Mouse (Mus musculus) cerebellum, postnatal 10 days (tissue): ENCODE results near the gene Macrod1.

ENCODE experiments used
- DNase-seq, 2 experiments: peaks; one replicate each; pipeline ENCODE4 v3.0.0; 2021; ENCODE audit warnings: mixed read lengths in 2 of 2

The Macrod1 gene

GRCm38 (mm10) chr19:7240782-7241690 is 184.4 kb downstream of the Macrod1 start, which contains the start of gene Naa40:
TSS of gene Naa40 (minus strand) at chr19:7241183.
- peak; percentile 98 for DNase-seq

GRCm38 (mm10) chr19:7246021-7246420 is 189.4 kb downstream of the Macrod1 start:
- DNase-seq: no peak
